Mouse (Mus musculus) gastrocnemius, postnatal 36 days (tissue): ENCODE data around the gene Rnaseh2b. TPM values are rescaled to one million over a fixed set of nuclear protein-coding genes. Genes with fewer than 3 reads are reported as not detected.

Experiments used
- DNase-seq, 2 experiments: peaks; one replicate each; pipeline ENCODE4 v3.0.0; 2022
- intact Hi-C: fragments of 180-260 bp; cut with DNase I; formaldehyde crosslinking; loops from one replicate; pipeline ENCODE4 v1.15.1; 2025
- long read RNA-seq, 2 experiments: library from polyadenylated mRNA; stranded (forward); transcript quantifications; one replicate each; pipeline ENCODE4 v2.0.0; 2021
- total RNA-seq, 2 experiments: library from RNA; stranded (reverse); gene quantifications; 2 replicates each; pipeline ENCODE4 v1.2.3; 2021

The Rnaseh2b gene
- total RNA-seq: 1 to 10 TPM; 4.5 to 5.3 TPM
- long read RNA-seq, experiment 1, partial matches to known transcripts: 0 of 6 reads
- long read RNA-seq, experiment 1, other reads (novel, unspliced or antisense): 2 of 6 reads
- long read RNA-seq, experiment 2, transcript Rnaseh2b-201 (11 exons, 1,494 nt): major isoform, 5 of 7 reads
- long read RNA-seq, experiment 2, partial matches to known transcripts: 0 of 7 reads
- long read RNA-seq, experiment 2, other reads (novel, unspliced or antisense): 2 of 7 reads

DNA sequence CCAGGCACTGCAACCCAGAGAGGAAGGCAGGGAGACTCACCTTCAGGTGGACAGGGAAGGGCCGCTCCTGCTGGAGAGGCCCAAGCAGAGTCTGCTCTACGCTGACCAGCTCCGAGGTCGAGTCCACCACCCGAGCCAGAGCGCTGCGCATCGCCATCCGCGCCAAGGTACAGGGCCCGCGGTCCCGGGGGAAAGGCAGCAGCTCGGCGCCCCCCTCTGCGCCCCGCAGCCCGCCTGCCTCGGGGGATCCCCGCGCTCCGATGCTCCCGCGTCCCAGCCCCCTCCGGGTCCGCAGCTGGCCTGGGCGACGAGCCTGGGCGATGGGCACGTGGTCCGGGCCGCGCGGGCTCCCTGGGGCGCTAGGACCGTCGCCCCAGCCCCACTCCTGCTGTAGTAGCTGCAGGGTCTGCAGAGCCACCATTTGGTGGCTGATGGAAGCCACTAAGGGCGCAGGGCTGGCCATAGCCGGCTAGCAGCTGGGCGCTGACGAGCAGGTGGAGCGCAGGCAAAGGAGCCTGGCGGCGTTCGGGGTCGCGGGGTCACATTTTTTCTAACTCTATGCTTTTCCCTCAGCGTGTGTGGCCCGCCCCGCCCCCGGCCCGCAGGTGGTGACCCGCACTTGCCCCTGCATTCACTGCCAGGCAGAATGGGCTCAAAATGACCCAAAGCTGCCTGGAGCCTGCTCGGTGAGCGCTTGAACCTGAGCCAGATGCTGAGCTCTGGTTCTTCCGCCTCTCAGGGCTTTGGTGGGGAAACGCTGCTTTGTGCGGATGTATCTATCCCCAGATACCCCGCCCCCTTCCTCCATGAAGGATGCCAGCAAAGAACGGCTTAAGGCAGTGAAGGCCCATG is at the start of gene Rnaseh2b, which contains the start of gene Dleu7:
Gene Rnaseh2b, plus strand, starts transcription at position 102 of the 852 bp plus-strand sequence.
Gene Dleu7, minus strand, starts transcription at position 560 of the 852 bp plus-strand sequence.
- intact Hi-C loops: no loop called here
- no peak for DNase-seq

DNA sequence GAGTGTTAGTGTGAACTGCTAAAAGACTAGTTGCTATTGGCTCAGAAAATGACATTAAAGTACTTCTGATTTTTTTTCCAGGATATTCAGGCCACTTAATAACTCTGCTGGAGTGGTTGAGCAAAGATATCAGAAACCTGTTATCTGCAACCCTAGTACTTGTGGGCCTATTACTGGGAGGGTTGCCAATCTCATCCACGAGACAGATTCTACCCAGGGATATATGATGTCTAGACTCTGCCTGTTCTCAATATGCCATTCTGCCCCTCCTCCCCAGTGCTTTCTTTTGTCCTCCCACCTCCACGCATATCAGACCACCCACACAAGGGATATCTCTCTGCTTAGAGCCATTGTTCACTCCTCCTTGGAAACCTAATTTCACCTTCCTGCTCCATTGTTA is 48.9 kb upstream of the Rnaseh2b start:
- no peak for DNase-seq
- intact Hi-C loops: loop anchor here (10.0 kb wide), 1 partner anchor 549 kb away; no protein-coding TSS in a partner anchor

DNA sequence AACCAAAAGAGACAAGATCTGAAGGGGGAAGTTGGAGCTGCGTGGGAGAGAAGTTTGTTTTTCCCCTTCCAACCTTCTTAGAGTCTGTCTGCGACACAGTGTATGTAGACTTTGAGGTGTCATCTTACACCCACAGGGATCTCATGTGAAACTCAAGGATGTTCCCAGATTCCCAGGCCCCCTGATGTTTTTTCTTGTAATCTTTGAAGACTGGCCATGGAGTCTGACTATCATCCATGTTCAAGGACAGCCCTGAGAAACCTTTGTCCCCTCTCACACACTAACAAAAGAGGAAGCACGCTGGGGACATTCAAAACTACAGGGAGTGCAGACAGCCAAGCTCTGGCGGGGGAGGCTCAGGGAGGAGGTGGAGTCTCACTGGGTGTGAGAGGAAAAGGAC is 46.8 kb upstream of the Rnaseh2b start:
- intact Hi-C loops: loop anchor here (10.0 kb wide), 1 partner anchor 551 kb away; no protein-coding TSS in a partner anchor
- DNase-seq: no peak

DNA sequence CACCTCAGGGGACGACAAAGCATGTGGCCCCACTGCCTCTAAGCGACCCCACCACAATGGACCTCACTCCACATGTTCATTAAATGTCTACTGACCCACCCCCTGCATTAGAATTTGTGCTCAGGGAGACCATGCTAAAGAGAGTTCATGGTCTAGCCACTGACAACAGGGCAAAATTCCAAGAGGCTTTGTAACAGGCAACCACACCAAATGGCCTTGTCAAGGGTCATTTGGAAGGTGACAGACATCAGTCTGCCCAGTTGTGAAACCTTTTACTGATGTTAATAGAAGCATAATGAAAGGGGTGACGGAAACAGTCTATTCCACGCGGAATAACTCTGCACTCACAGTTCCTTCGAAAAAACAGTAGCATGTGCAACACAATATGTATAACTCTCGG is 44.0 kb upstream of the Rnaseh2b start:
- intact Hi-C loops: loop anchor here (10.0 kb wide), 1 partner anchor 554 kb away; no protein-coding TSS in a partner anchor
- no peak for DNase-seq

DNA sequence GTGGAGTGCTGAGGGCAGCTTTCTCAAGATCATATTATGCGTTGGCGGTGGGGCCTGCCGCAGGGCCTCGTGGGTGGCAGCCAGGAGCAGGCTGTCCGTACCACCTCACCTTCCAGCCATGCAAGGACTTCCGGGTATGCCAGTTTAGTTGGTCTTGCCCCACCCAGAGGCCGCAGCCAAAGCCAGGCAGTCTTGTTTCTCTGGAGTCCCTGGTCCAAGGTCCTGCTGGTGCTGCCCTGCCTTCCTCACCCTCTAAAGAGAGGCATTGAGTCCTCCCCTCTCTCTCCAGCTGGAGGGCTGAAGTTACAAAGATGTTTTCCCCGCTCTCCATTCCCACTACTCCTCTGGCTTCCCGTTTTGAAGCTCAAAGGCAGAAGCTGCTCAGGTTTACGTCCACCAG is 43.6 kb upstream of the Rnaseh2b start:
- intact Hi-C loops: loop anchor here (10.0 kb wide), 1 partner anchor 554 kb away; no protein-coding TSS in a partner anchor
- no peak for DNase-seq

DNA sequence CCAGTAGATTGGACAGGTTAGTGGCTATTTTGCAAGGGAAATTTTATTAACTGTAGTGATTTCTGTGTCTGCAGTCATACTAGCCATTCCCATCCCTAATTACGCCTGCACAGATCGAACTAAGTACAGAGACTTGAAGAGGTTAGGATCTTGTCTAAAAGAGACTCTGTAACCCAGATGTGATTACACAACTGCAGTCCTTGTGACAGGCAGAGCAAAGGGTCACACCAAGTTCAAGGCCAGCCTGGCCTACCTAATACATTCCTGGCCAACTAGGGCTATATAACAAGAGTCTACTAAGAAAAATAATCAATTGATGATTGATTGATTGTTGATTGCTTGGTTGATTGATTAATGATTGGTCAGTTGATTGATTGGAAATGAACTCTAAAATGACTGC is 43.1 kb upstream of the Rnaseh2b start:
- DNase-seq: no peak
- intact Hi-C loops: loop anchor here (10.0 kb wide), 1 partner anchor 554 kb away; no protein-coding TSS in a partner anchor

DNA sequence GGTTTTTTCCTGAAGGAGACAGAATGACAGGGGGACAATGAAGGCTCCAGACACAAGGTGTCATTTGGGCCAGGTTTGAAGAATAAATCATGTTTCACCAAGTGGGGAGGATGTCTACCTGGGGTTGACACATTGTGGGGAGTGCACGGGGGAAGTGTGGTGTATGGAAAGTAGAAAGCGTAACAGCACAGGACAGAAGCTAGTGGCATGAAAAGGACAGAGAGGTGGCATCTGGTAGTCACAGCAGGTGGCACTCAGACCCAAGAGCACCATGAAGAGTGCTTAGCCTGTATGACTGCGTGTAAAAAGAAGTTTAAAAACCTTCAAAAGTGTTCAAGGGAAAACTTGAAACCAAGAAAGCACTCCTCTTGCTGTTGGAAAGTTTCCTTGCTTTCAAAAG is 42.3 kb upstream of the Rnaseh2b start:
- DNase-seq: no peak
- intact Hi-C loops: loop anchor here (2.0 to 5.0 kb wide), 2 partner anchors 207 to 678 kb away; partner anchors contain the start of gene Gucy1b2

DNA sequence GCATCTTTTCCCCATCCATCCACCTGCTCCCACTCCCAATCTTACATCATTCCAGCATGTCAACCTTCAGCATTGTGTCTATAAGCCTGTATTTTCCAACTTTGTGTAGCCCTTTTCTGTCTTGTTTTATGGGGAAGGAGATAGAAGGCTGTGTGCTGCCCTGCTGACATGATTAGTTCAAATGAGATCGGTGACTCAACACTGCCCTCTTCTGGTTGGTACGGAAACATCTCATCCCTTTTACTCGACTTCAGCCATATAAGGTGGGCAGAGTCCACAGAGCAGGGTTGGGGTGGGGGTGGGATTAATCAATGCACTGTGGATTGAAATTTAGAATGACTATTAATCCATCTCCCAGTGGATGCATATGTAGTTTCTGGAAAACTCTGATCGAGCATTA is 40.4 kb upstream of the Rnaseh2b start:
- DNase-seq: peak in 1 of 2 experiments; percentile 33
- intact Hi-C loops: loop anchor here (2.0 to 5.0 kb wide), 2 partner anchors 205 to 680 kb away; partner anchors contain the start of gene Gucy1b2

DNA sequence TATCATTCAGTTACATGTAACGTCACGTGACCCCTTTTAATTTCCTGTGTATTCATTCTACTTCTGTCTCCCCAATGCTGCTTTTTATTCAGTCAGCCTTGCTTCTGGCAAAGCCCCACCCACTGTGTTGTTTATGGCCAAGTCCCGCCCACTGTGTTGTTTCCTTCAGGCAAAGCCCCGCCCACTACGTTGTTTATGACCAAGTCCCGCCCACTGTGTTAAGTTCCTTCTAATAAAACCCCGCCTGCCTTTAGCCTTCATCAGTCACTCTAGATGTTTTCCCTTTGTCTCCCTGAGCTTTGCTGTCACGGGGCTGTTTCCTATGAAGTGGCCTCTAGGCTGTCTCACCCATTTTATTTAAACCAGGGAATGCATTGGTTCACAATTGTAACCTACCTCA is 38.0 kb upstream of the Rnaseh2b start:
- DNase-seq: no peak
- intact Hi-C loops: loop anchor here (5.0 kb wide), 1 partner anchor 682 kb away; no protein-coding TSS in a partner anchor

DNA sequence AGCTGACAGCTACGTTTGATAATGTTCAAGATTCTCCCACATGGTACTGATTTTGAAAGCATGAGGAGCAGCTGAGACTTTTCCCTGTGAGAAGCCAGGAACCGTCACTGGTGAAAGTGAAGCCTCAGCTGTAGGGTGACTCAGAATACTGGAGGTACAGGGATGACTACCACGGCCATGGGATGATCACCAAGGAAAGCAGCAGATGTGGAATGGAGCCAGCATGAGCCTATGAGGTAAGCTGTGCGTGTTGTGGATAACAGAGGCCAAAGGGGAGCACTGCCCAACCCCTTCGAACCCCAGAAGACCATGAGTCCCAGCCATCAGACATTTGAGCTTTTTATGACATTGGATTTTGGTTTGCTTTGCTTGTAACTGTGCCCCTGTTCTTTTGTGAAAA is 36.3 kb upstream of the Rnaseh2b start:
- DNase-seq: no peak
- intact Hi-C loops: no loop called here

DNA sequence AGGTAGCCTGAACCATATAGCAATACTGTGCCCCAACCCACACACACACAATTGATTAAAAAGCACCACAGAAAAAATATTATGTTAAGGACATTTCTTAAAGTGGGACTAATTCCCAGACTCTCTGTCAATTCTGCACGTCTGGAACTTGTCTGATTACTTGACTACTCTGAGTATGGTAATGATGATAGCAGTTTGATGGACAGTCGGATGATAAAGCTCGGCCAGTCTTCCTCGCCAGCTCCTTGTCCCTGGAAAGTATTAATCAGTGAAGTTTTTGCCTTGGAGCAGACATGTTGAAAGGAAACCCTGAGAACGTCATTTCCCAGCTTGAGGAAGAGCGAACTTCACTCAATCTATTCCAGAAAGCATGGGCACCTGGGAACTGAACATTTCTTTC is 34.3 kb upstream of the Rnaseh2b start:
- DNase-seq: no peak
- intact Hi-C loops: no loop called here

DNA sequence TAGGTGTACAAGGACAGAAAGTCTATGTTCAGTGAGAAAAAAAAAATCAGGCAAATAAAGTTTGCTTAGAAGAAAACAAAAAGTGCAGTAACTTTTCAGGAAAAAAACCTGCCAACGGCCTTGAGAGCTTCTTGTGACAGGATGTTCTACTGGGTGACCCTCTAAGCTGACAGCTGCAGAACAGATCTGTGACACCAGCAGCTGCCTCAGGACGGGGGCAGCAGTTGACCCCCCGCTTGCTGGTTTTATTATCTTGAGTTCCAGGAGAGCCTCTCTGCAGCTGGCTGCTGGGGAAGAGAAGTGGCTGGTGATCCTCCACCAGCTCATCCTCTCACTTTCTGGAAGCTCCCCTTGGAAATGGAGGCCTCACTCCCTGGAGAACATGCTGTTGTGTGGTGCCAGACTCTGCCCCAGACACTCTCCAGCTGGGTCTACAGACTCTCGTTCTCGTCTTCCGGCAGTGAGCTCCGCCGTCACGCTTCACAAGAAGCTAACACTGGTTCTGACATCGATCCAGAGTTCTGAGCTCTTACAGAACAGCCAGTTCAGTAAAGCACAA is 33.3 kb upstream of the Rnaseh2b start:
- intact Hi-C loops: no loop called here
- DNase-seq: peak in 1 of 2 experiments; percentile 7

DNA sequence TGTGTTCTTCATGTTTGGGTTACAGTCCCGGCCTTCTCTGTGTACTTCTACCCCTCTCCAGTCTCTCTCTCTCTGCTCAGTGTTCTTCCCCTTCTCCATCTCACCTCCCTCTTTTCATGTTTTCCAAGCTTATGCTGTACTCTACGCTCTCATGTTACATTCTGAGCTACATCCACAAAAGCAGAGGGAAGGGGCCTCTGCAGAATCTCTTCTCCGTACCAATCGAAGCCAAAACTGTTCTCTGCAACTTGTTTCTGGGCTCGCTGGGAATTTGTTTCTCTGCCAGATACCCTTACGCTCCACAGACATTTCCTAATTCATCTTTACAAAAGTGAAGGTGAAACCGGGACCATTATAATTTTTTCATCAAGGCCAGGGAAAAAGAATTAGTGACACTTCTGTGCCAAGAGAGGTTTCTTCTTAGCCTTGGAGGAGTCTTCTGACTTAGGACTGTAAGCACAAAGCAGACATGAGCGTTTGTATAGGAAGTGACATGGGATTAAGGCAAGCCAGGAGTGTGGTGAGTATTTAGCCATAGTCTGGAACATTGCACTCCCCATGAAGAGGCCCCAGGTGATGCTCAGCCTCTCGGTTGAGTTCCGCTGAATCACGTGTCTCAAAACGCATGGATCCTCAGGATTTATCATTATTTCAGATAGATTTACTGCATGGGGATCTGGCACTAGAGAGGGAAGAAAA is 21.5 kb upstream of the Rnaseh2b start:
- intact Hi-C loops: no loop called here
- no peak for DNase-seq

DNA sequence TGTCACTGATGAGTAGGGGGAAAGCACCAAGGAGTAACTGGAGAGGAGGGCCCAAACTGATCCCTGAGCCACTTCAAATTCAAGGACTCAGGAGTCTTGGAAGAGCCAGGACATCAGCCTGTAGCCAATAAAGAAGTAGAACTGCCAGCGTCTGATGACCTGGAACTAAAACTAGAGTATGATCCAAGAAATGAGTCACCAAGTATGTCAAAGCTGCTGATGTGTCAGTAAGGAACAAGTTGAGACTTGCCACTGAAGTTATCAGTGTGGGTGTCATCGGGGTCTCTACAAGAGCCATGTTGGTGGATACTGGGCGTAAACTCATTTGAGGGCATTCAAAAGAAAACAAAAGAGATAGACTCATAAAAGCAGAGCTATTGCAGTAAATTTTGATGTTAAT is 18.8 kb upstream of the Rnaseh2b start:
- no peak for DNase-seq
- intact Hi-C loops: no loop called here

DNA sequence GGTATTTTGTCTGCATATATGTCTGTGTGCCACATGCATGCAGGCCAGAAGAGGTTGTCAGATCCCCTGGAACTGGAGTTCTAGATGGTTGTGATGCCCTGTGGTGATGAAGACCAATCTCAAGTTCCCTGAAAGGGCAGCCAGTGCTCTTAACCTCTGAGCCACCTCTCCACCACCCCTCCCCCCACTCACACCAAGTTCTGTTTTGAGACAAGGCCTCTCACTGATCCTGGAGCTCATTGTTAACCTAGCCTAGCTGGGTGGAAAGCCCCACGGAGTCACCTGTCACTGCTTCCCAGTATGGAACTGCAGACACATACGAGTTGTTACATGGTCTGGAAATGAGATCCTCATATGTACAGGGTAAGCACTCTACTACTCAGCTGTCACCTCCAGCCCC is 9.4 kb upstream of the Rnaseh2b start:
- intact Hi-C loops: no loop called here

DNA sequence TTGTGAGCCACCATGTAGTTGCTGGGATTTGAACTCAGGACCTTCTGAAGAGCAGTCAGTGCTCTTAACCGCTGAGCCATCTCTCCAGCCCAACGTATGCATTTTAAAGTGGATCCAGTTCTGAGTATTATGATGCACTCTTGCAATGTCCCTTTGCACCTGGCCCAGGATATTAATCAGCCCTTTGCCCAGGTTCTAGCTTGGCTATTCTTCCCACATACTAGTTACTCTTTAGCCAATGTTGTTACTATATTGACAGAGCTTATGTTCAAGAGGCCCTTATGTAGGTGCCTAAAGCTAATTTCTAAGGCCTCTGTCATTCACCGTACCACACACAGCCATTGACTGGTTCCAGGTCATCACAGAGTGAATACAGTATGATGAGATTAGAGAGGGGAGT is 3.7 kb upstream of the Rnaseh2b start:
- intact Hi-C loops: no loop called here
- DNase-seq: no peak

More for the DNA sequence above, 9.4 kb upstream of the Rnaseh2b start:
- DNase-seq: no peak

DNA sequence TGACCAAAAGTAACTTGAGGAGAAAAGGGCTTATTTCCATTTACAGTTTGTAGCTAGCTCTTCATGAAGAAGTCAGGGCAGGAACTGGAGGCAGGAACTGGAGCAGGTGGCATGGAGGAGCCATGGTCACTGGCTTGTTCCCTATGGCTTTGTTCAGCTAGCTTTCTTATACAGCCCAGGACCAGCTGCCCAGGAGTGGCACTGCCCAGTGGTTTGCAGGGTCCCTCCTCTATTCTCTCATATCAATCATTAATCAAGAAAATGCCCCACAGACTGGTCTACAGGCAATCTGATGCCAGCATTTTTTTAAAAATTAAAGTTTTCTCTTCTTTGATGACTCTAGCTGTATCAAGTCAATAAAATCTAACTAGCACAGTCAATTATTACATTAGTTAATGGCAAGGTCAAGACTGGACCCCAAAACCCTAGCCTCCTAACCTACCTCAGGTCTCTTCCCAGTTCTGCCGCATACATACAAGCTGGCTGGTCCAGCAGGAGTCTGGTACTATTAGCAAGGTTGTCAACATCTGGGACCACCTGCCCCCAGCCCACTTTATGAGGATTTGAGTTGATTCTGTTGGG is 892 bp upstream of the Rnaseh2b start:
- no peak for DNase-seq
- intact Hi-C loops: no loop called here

DNA sequence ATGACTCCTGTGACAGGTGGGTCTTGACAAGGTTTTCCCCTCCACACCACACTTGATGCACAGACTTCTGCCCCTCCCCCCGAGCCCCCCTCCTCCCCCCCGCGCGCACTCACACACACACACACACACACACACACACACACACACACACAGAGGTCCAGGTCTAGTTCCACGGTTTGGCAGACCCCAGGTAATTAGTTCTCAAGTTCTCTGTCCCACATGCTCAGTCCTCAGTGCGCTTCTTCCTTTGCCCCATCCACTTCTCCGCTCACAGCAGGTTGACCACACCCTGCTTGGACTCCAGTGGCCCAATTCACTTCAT is 262 bp upstream of the Rnaseh2b start:
- intact Hi-C loops: no loop called here
- DNase-seq: no peak

DNA sequence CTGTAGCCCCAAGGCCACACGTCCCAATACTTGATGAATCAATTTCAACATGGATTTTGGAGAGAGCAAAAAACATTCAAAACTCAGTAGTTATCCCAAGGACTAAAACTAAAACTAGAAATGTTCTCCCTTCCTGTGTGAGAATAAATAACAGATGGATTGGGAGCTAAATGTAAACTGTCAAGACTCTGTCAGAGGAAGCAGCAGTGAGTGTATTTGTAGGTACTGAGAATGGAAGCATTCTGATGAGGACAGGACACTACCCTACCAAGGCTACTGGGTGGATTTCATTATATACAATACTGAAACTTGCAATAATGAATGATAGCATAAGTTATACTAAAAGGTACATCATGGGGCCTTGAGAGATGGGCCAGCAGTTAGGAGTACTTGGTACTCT is 6.4 kb downstream of the Rnaseh2b start:
- intact Hi-C loops: no loop called here
- DNase-seq: no peak

DNA sequence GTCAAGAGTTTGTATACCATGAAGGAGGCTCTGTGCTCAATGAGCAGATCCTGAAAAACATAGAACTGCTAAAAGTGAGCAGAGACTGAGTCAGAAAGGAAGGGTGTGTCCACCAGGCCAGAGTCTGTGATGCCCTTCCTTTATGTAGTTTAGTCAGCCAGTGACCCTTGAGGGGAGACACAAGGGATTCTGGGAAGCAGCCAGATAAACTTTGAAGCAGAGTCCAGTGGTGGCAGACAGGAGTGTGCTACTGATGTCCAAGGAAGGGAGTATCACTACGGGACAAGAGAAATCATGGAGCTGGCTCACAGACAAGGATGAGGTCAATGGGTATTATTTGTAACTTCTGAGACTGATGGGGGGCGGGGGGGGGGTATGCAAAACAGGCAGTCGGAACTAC is 7.6 kb downstream of the Rnaseh2b start:
- DNase-seq: no peak
- intact Hi-C loops: no loop called here
